Mouse (Mus musculus) hindbrain, embryonic 10.5 days (tissue): ENCODE data around the gene Phf21a. TPM values are rescaled to one million over a fixed set of nuclear protein-coding genes. Genes with fewer than 3 reads are reported as not detected.

Experiments
- DNase-seq: peaks from one replicate; pipeline ENCODE4 v3.0.0-alpha.2; 2017; ENCODE audit warnings: low spot score
- H3K27ac ChIP-seq: fragments of 300-500 bp; sonication (generic); 2 replicates; pipeline ENCODE4 v1.5.1; 2016; ENCODE audit warnings: mild to moderate bottlenecking, moderate library complexity
- H3K27me3 ChIP-seq: fragments of 300-500 bp; sonication (generic); 2 replicates; pipeline ENCODE4 v1.6.1; 2016; ENCODE audit warnings: mild to moderate bottlenecking; ENCODE audit not compliant: poor library complexity, insufficient read depth, severe bottlenecking
- H3K36me3 ChIP-seq: fragments of 300-500 bp; sonication (generic); 2 replicates; pipeline ENCODE4 v1.6.1; 2016; ENCODE audit warnings: mild to moderate bottlenecking, moderate library complexity
- H3K4me1 ChIP-seq: fragments of 300-500 bp; sonication (generic); replicated peaks from 2 replicates; pipeline ENCODE4 v1.6.1; 2016; ENCODE audit warnings: mild to moderate bottlenecking
- H3K4me3 ChIP-seq: fragments of 300-500 bp; sonication (generic); 2 replicates; pipeline ENCODE4 v1.5.1; 2016; ENCODE audit warnings: mild to moderate bottlenecking, moderate library complexity
- H3K9me3 ChIP-seq: fragments of 300-500 bp; sonication (generic); 2 replicates; pipeline ENCODE4 v1.6.1; 2016; ENCODE audit warnings: mild to moderate bottlenecking, moderate library complexity
- WGBS: fragments of 180-500 bp; shearing (Covaris S2); methylation state at CpG from one replicate; pipeline ENCODE4 v1.1.7; 2016; 5-methylcytosine and 5-hydroxymethylcytosine counted together
- polyA plus RNA-seq: library from polyadenylated mRNA; unstranded; fragments of >200 nt; fragmentation: Nextera tagmentation; extraction: Ambion mirVana; gene quantifications from 2 replicates; pipeline ENCODE4 v1.2.1, GENCODE M21; 2016

Phf21a gene
- polyA plus RNA-seq = 35.3 and 38.1 TPM in 2 replicates

GRCm38 (mm10) chr2:92092817-92093216, at the start of gene Phf21a:
Gene Phf21a, plus strand, starts transcription at chr2:92093117.
- Histone ChIP-seq H3K36me3 (no peaks in the 10 kb centered on the region), H3K27ac (no peak within 1 kb of the TSS), H3K4me1 (no peaks in the 10 kb centered on the region), H3K27me3 (no peaks in the 10 kb centered on the region), H3K4me3 (no peak within 1 kb of the TSS), H3K9me3 (no peaks in the 10 kb centered on the region)
- WGBS = 79% methylated on average over 2 of the region's 2 CpGs
- DNase-seq = no peak

- Histone ChIP-seq H3K27me3 (0 out of 2 replicates have a peak, but pooled peaks cover 4% of the 10 kb centered on the region), H3K36me3 (no peaks in the 10 kb centered on the region), H3K4me3 (no peak overlapping the region), H3K27ac (no peak overlapping the region), H3K9me3 (no peaks in the 10 kb centered on the region), H3K4me1 (0 out of 2 replicates have a peak, but pooled peaks cover 3% of the 10 kb centered on the region)
- WGBS = 89% methylated on average over 12 of the region's 12 CpGs
- no peak for DNase-seq
Observed at GRCm38 (mm10) chr2:92043285-92043684, 49.6 kb upstream of the Phf21a start.

DNA sequence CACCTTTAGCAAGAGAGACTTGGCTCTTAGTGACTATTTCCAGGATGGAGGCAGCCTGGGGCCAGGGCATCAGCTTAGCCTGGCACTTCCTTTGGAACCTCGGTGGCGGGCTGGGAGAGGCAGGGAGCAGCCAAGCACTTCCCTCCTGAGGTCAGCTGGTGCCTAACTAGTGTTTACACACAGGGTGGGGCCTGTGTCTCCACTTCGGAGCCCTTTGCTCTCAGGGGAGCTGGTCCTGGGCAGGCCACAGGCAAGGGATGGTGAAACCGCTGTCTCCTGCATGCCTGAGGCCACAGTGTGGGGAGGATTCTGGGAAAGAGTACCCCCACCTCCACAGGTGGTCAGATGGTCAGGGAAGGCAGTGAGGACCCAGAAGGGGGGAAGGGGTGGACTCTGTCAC, 45.3 kb upstream of the Phf21a start:
- Histone ChIP-seq H3K27ac (no peak overlapping the region), H3K9me3 (no peaks in the 10 kb centered on the region), H3K4me1 (0 out of 2 replicates have a peak, but pooled peaks cover 3% of the 10 kb centered on the region), H3K4me3 (no peak overlapping the region), H3K27me3 (peaks cover 31% of the 10 kb centered on the region), H3K36me3 (no peaks in the 10 kb centered on the region)
- 23% methylated on average over 4 of the region's 4 CpGs for WGBS
- DNase-seq = no peak

GRCm38 (mm10) chr2:92048034-92048690, 44.8 kb upstream of the Phf21a start:
- peaks cover 36% of the 10 kb centered on the region for H3K27me3 ChIP-seq
- DNase-seq = no peak
- 75% methylated on average over 9 of the region's 9 CpGs for WGBS
- no peaks in the 10 kb centered on the region for H3K9me3 ChIP-seq
- H3K4me1 ChIP-seq = 0 out of 2 replicates have a peak, but pooled peaks cover 3% of the 10 kb centered on the region
- H3K4me3 ChIP-seq = no peak overlapping the region
- H3K36me3 ChIP-seq = no peaks in the 10 kb centered on the region
- no peak overlapping the region for H3K27ac ChIP-seq

GRCm38 (mm10) chr2:92052188-92052587, 40.7 kb upstream of the Phf21a start:
- DNase-seq = no peak
- Histone ChIP-seq H3K36me3 (no peaks in the 10 kb centered on the region), H3K9me3 (no peaks in the 10 kb centered on the region), H3K4me1 (peaks cover 18% of the 10 kb centered on the region), H3K27ac (no peak overlapping the region), H3K4me3 (no peak overlapping the region), H3K27me3 (peaks cover 69% of the 10 kb centered on the region)
- WGBS = 85% methylated on average over 8 of the region's 8 CpGs

GRCm38 (mm10) chr2:92052754-92053153, 40.2 kb upstream of the Phf21a start:
- no peak for DNase-seq
- no peaks in the 10 kb centered on the region for H3K9me3 ChIP-seq
- WGBS = 49% methylated on average over 2 of the region's 2 CpGs
- H3K27me3 ChIP-seq = peaks cover 75% of the 10 kb centered on the region
- no peak overlapping the region for H3K27ac ChIP-seq
- H3K4me1 ChIP-seq = peaks cover 15% of the 10 kb centered on the region
- no peaks in the 10 kb centered on the region for H3K36me3 ChIP-seq
- no peak overlapping the region for H3K4me3 ChIP-seq

- peak; percentile 90 for DNase-seq
- H3K27me3 ChIP-seq = peaks cover 83% of the 10 kb centered on the region
- no peaks in the 10 kb centered on the region for H3K9me3 ChIP-seq
- H3K27ac ChIP-seq = peak overlapping the region; percentile 86
- peaks cover 37% of the 10 kb centered on the region for H3K4me1 ChIP-seq
- no peaks in the 10 kb centered on the region for H3K36me3 ChIP-seq
- H3K4me3 ChIP-seq = peak overlapping the region; percentile 56
- 5% methylated on average over 38 of the region's 38 CpGs for WGBS
Observed at GRCm38 (mm10) chr2:92055101-92055813, 37.7 kb upstream of the Phf21a start.

- Histone ChIP-seq H3K27ac (peak overlapping the region; percentile 86), H3K4me3 (peak overlapping the region; percentile 56), H3K36me3 (no peaks in the 10 kb centered on the region), H3K27me3 (peaks cover 85% of the 10 kb centered on the region), H3K4me1 (peaks cover 38% of the 10 kb centered on the region), H3K9me3 (no peaks in the 10 kb centered on the region)
- peak; percentile 73 for DNase-seq
- 2% methylated on average over 14 of the region's 14 CpGs for WGBS
Observed at GRCm38 (mm10) chr2:92055831-92056236, 37.1 kb upstream of the Phf21a start.

DNA sequence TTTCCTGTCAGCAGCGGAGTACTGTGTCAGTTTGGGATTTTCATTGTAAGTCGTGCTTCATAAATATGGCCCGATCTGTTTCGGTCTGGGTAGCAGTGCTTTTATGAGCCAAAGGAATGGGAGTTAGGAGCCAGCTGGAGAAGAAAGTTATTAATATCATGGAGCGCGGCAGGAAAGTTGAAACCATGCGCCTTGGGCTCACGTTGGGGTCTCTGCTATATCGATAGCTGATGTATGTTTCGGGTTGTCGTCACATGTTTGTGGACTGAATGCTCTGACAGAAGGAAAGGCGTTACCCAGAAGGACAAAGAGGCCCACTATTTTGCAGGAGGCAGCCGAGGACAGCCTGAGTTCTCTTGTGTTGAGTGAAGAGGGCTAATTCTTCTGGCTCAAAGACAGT, 36.2 kb upstream of the Phf21a start:
- H3K27me3 ChIP-seq = peaks cover 89% of the 10 kb centered on the region
- DNase-seq = no peak

DNA sequence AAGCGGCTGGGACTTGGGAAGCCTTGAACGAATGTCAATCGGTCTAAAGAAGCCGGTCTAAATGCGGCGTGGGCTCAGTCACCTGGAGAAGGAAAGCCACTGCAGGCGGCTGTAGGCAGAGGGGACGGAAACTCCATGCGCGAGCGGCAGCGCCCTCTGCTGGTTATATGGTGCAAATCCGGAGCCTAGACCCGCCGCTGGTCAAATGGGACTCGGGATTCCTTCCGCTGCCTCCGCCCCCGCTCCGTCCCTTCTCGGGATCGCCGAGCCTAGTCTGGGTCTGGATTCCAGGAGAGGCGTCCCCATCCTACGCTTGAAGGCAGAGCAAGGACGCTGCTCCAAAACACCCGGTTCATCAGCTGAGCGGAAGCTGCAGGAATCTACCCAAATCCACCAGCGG, 34.4 kb upstream of the Phf21a start:
- H3K9me3 ChIP-seq = no peaks in the 10 kb centered on the region
- peaks cover 42% of the 10 kb centered on the region for H3K4me1 ChIP-seq
- no peak overlapping the region for H3K27ac ChIP-seq
- DNase-seq = peak; percentile 94
- no peaks in the 10 kb centered on the region for H3K36me3 ChIP-seq
- H3K27me3 ChIP-seq = peaks cover 84% of the 10 kb centered on the region
- under 1% methylated on average over 29 of the region's 29 CpGs for WGBS
- H3K4me3 ChIP-seq = peak overlapping the region; percentile 73

More for the DNA sequence above, 36.2 kb upstream of the Phf21a start:
- Histone ChIP-seq H3K27ac (no peak overlapping the region), H3K4me1 (peaks cover 38% of the 10 kb centered on the region), H3K9me3 (no peaks in the 10 kb centered on the region), H3K36me3 (no peaks in the 10 kb centered on the region), H3K4me3 (no peak overlapping the region)
- WGBS = 78% methylated on average over 13 of the region's 13 CpGs

DNA sequence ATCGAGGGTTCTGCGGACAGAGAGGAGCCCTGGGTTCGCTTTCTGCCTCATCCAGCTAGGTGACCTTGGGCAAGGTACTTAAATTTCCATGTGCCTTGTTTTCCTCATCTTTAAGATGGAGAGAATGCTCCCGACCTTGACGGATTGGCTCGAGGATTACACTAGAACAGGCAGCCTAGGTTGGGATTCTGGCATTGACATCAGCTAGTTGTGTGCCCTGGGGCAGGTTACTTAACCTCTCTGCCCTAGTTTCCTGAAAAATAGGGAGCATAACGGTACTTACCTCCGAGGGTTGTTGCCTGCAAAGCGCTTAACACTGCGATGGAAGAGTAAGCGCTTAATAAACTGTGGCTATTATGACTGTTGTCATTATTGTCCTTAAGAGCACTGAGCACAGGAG, 34.0 kb upstream of the Phf21a start:
- 3% methylated on average over 11 of the region's 11 CpGs for WGBS
- Histone ChIP-seq H3K27me3 (peaks cover 80% of the 10 kb centered on the region), H3K4me1 (peaks cover 42% of the 10 kb centered on the region), H3K9me3 (no peaks in the 10 kb centered on the region), H3K36me3 (no peaks in the 10 kb centered on the region), H3K27ac (no peak overlapping the region), H3K4me3 (peak overlapping the region; percentile 73)
- DNase-seq = no peak

GRCm38 (mm10) chr2:92059481-92060220, 33.3 kb upstream of the Phf21a start:
- peak; percentile 64 for DNase-seq
- peak overlapping the region; percentile 73 for H3K4me3 ChIP-seq
- peak overlapping the region; percentile 79 for H3K27ac ChIP-seq
- peaks cover 73% of the 10 kb centered on the region for H3K27me3 ChIP-seq
- WGBS = under 1% methylated on average over 63 of the region's 63 CpGs
- peaks cover 42% of the 10 kb centered on the region for H3K4me1 ChIP-seq
- no peaks in the 10 kb centered on the region for H3K36me3 ChIP-seq
- H3K9me3 ChIP-seq = no peaks in the 10 kb centered on the region
